Mouse (Mus musculus): ENCODE measurements around the gene Nup107. TPM values are rescaled to one million over a fixed set of nuclear protein-coding genes. Genes with fewer than 3 reads are reported as not detected.

Gene Nup107
- polyA plus RNA-seq, 1 experiment: 3.6 TPM

DNA sequence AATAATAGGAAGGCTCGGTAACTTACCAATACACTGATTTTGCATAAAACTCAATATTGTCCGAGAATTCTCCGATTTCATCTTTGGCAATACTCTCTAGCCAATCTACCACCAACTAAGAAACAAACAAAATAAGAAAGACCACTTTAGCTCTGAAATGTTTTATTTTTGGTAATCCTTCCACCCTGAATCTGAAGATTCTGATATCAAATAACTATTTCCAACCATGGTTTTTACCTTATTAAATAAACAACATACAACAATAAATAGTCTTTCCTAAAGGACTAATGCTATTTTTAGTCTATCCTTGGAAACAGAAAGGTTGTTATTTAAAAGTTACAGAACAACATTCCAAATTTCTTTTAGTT, 15.4 kb downstream of the Nup107 start:
- no peak overlapping the region for H3K27ac ChIP-seq (replicated peaks; ENCODE audit: low read depth, low read length)
- H3K4me1 ChIP-seq (ENCODE audit: control insufficient read depth, insufficient read depth, insufficient read length, low read length): no peaks in the 10 kb centered on the region
- no peak overlapping the region for H3K4me3 ChIP-seq (ENCODE audit: insufficient read depth, low read depth, low read length)

DNA sequence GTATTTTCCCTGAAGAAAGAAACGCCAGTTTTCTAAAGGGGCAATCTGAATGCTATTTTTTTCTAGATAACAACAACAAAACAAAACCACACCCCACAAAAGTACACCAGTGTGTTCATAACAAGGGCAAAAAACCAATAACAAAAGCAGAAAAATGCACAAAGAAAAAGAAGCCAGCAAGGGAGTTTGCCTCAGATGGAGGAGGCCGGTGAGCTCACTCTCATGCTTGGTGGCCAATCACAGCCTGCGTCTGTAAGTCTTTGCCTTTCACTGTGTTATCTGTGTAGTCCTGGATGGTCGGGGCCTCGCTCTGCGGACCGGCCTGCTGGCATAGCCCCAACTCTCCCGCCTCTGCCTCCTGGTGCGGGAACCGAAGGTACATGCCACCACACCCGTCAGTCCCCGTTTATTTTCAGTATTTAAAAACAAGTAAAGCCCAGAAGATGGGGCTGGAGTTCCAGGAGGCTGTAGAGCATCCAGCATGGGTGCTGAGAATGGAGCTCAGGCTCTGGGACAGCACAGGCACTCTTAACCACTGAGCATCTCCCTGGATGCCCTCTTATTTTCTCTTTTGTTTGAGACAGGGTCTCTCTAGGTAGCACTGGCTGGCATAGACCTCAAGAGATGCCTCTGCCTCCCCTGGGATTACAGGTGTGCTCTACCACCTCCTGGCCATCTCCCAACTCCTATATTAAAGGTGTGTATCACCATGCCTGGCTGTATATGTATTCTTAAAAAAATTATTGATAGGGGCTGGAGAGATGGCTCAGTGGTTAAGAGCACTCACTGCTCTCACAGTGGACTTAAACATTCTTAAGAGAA, 16.0 kb downstream of the Nup107 start:
- Histone ChIP-seq H3K27ac (replicated peaks; ENCODE audit: low read depth, low read length) (no peak overlapping the region), H3K4me3 (ENCODE audit: insufficient read depth, low read depth, low read length) (no peak overlapping the region), H3K4me1 (ENCODE audit: control insufficient read depth, insufficient read depth, insufficient read length, low read length) (no peaks in the 10 kb centered on the region)

DNA sequence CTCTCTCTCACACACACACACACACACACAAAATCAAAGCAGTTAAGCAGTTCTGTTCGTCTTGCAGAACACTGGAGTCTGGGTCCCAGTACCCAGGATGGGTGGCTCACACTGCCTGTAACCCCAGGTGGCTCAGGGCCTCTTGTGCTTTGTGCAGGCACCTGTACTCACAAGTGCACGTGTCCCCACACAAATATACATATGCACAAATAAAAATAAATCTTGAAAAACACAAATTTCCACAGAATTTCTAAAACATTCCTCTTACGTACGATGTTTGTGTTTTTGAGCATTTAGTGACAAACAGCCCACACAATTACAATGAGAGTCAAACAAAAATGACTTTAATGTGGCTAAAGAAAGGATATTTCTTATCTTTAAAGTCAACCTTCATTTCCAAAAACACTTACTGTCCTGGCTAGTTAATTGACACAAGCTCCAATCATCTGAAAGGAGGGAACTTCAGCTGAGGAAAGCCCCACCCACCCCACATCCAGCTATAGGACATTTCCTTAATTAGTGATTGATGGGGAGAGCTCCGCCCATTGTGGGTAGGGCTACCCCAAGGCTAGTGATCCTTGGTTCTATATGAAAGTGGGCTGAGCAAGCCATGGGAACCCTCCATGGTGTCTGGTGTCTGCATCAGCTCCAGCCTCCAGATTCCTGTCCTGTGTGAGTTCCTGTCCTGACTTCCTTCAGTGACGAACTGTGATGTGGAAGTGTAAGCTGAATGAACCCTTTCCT, 16.9 kb downstream of the Nup107 start:
- no peak overlapping the region for H3K4me3 ChIP-seq (ENCODE audit: insufficient read depth, low read depth, low read length)
- H3K27ac ChIP-seq (replicated peaks; ENCODE audit: low read depth, low read length): no peak overlapping the region
- no peaks in the 10 kb centered on the region for H3K4me1 ChIP-seq (ENCODE audit: control insufficient read depth, insufficient read depth, insufficient read length, low read length)

DNA sequence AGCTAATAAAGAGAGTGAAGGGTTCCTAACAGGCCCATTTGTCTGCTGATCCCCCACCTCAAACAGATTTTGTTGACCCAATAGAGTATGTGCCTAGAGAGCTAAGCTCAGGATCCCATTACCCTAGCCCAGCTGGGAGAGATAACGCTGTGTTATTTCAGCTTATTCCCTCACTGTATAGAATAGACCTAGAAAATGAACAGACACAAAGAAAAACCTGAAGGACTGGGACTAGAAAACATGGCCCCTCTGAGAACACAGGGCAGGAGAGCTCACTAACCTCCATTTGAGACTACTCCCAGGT, 17.7 kb downstream of the Nup107 start:
- no peak overlapping the region for H3K27ac ChIP-seq (replicated peaks; ENCODE audit: low read depth, low read length)
- H3K4me3 ChIP-seq (ENCODE audit: insufficient read depth, low read depth, low read length): no peak overlapping the region
- H3K4me1 ChIP-seq (ENCODE audit: control insufficient read depth, insufficient read depth, insufficient read length, low read length): no peaks in the 10 kb centered on the region

DNA sequence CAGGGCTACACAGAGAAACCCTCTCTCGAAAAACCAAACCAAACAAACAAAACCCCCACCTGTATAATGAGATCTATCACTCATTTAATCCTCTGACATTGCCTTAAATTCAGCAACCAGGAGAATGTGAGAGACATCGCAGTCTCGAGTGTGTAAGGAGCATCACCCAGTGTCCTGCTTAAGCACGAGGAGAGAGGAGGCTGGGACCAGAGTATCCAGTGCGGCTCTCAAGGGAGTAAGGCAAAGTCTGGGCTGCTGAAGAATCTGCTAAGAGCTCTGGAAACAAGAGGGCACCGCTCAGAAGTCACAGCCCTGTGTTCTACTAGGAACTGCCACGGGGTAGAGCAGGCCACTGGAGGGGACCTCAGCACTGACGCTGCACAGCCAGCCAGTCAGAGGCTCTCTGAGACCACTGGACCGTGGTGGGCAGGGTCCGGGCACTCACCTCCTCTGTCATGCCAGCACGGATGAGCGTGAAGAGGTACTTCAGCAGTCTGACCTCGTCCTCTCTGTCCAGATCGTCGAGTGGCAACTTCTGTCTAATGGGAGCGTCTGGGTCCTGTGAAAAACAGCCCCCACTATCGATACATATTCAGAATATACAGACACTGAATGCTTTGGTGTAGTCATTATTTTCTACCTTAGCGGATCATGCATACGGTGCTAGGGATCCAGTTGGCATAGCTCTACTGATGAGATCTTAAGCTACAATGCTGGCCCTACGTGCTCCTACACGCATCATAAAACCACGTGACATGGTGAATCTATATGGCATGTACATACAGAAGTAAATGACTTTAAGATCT, 18.3 kb downstream of the Nup107 start:
- no peak overlapping the region for H3K27ac ChIP-seq (replicated peaks; ENCODE audit: low read depth, low read length)
- no peaks in the 10 kb centered on the region for H3K4me1 ChIP-seq (ENCODE audit: control insufficient read depth, insufficient read depth, insufficient read length, low read length)
- H3K4me3 ChIP-seq (ENCODE audit: insufficient read depth, low read depth, low read length): no peak overlapping the region

- H3K27ac ChIP-seq (replicated peaks; ENCODE audit: low read depth, low read length): no peak overlapping the region
- H3K4me1 ChIP-seq (ENCODE audit: control insufficient read depth, insufficient read depth, insufficient read length, low read length): no peaks in the 10 kb centered on the region
- no peak overlapping the region for H3K4me3 ChIP-seq (ENCODE audit: insufficient read depth, low read depth, low read length)
These were observed 19.3 kb downstream of the Nup107 start for GRCm38 (mm10) chr10:117773106-117773720.

GRCm38 (mm10) chr10:117772364-117773105, 20.0 kb downstream of the Nup107 start:
- Histone ChIP-seq H3K4me3 (ENCODE audit: insufficient read depth, low read depth, low read length) (no peak overlapping the region), H3K4me1 (ENCODE audit: control insufficient read depth, insufficient read depth, insufficient read length, low read length) (no peaks in the 10 kb centered on the region), H3K27ac (replicated peaks; ENCODE audit: low read depth, low read length) (no peak overlapping the region)

DNA sequence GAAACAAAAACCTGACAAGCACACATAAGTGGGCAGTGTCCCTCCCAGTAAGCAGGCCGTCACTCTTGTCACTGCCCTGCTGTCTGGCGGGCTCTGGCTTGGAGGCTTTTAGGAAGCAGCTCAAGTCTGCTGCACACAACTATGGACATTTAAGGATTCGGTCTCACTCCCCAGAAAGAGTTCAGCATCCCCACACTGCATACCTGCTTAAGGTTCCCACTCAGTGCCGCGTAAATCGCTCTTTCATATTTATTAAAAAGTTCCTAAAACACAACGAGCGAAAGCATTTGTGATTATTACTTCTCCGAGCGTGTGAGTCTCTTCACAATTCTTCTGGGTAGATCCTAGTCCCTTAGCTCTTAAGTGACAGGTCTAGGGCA, 21.4 kb downstream of the Nup107 start:
- Histone ChIP-seq H3K4me3 (ENCODE audit: insufficient read depth, low read depth, low read length) (no peak overlapping the region), H3K4me1 (ENCODE audit: control insufficient read depth, insufficient read depth, insufficient read length, low read length) (no peaks in the 10 kb centered on the region), H3K27ac (replicated peaks; ENCODE audit: low read depth, low read length) (no peak overlapping the region)

GRCm38 (mm10) chr10:117770286-117771130, 22.0 kb downstream of the Nup107 start:
- Histone ChIP-seq H3K4me3 (ENCODE audit: insufficient read depth, low read depth, low read length) (no peak overlapping the region), H3K27ac (replicated peaks; ENCODE audit: low read depth, low read length) (no peak overlapping the region), H3K4me1 (ENCODE audit: control insufficient read depth, insufficient read depth, insufficient read length, low read length) (no peaks in the 10 kb centered on the region)

- Histone ChIP-seq H3K4me1 (ENCODE audit: control insufficient read depth, insufficient read depth, insufficient read length, low read length) (no peaks in the 10 kb centered on the region), H3K4me3 (ENCODE audit: insufficient read depth, low read depth, low read length) (no peak overlapping the region), H3K27ac (replicated peaks; ENCODE audit: low read depth, low read length) (no peak overlapping the region)
These were observed 22.8 kb downstream of the Nup107 start for GRCm38 (mm10) chr10:117769541-117770285.

DNA sequence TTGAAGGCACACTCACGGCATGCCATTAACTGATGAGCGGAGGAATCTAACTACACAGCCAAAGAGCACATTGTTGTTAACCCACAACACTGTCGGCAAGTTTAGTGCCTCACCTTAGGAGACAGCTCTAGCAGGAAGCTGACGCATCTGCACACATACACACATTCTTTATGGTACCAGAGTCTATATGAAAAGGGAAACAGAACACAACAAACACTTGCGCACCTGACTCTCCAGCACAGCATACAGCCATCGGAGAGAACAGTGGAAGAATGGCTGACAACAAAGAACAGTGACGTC, 24.4 kb downstream of the Nup107 start:
- Histone ChIP-seq H3K27ac (replicated peaks; ENCODE audit: low read depth, low read length) (no peak overlapping the region), H3K4me3 (ENCODE audit: insufficient read depth, low read depth, low read length) (no peak overlapping the region), H3K4me1 (ENCODE audit: control insufficient read depth, insufficient read depth, insufficient read length, low read length) (no peaks in the 10 kb centered on the region)

DNA sequence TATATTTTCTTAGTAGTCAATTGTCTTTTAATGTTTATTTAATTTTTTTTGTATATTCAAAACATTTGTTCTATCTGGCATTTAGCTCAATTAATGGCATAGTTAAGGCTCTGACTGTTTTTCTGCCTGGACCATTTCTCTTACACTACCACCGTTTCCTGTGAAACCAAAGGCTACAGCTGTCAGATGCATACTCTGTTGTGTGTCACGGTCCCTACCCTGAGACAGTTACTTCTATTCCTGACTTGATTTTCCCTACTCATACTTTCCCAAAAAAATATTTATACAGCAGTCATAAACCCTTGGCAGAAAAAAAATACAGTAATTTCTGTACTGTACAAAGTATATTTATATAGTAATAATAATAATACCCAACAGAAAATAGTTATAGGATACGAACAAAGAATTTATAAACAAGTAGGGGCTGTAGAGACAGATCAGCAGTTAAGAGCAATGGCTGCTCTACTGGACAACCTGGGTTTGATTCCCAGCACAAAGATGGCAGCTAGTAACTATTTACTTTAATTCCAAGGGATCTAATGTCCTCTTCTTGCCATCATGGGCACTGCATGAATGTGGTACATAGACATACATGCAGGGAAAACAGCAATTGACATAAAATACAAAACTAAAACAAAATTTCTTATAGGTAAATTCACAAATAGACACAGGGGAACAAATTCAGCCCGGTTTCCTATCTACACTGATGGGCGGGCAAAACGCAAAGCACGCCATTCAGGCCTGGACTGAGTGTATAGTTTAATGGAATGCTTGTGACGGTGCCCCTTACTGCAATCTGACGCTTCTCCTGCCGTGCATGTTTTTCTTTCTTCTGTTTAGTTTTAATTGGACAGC, 25.0 kb downstream of the Nup107 start:
- no peak overlapping the region for H3K4me3 ChIP-seq (ENCODE audit: insufficient read depth, low read depth, low read length)
- no peaks in the 10 kb centered on the region for H3K4me1 ChIP-seq (ENCODE audit: control insufficient read depth, insufficient read depth, insufficient read length, low read length)
- no peak overlapping the region for H3K27ac ChIP-seq (replicated peaks; ENCODE audit: low read depth, low read length)

DNA sequence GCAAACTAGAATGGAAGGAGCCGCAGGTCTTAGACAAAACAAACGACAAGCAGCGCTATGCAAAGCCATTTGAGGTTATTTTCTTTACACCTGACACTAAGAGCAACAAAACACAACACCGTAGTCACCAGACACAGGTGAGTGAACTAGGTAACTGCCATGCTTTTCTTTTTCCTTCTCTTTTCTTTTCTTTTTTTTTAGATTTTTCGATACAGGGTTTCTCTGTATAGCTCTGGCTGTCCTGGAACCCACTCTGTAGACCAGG, 25.7 kb downstream of the Nup107 start:
- Histone ChIP-seq H3K27ac (replicated peaks; ENCODE audit: low read depth, low read length) (no peak overlapping the region), H3K4me1 (ENCODE audit: control insufficient read depth, insufficient read depth, insufficient read length, low read length) (no peaks in the 10 kb centered on the region)

More for the DNA sequence above, 25.7 kb downstream of the Nup107 start:
- H3K4me3 ChIP-seq (ENCODE audit: insufficient read depth, low read depth, low read length): no peak overlapping the region
